Mouse (Mus musculus) midbrain, embryonic 12.5 days (tissue): Measurements from ENCODE around the gene Spcs2. TPM values are rescaled to one million over a fixed set of nuclear protein-coding genes. Genes with fewer than 3 reads are reported as not detected.

Experiments
- ATAC-seq: fragments of 200-750 bp; cut with Nextera tagmentation; 2 replicates; pipeline ENCODE4 v1.8.0; 2017; ENCODE audit warnings: low read depth, moderate TSS enrichment, moderate library complexity; ENCODE audit not compliant: low FRiP score
- H3K27ac ChIP-seq: fragments of 300-500 bp; sonication (generic); replicated peaks from 2 replicates; pipeline ENCODE4 v1.5.1; 2016; ENCODE audit warnings: mild to moderate bottlenecking
- H3K27me3 ChIP-seq: fragments of 300-500 bp; sonication (generic); 2 replicates; pipeline ENCODE4 v1.6.1; 2016; ENCODE audit warnings: mild to moderate bottlenecking
- H3K36me3 ChIP-seq: fragments of 300-500 bp; sonication (generic); 2 replicates; pipeline ENCODE4 v1.6.1; 2016
- H3K4me1 ChIP-seq: fragments of 300-500 bp; sonication (generic); 2 replicates; pipeline ENCODE4 v1.6.1; 2016
- H3K4me2 ChIP-seq: fragments of 300-500 bp; sonication (generic); replicated peaks from 2 replicates; pipeline ENCODE4 v1.6.1; 2016; ENCODE audit warnings: mild to moderate bottlenecking, moderate library complexity
- H3K4me3 ChIP-seq: fragments of 300-500 bp; sonication (generic); 2 replicates; pipeline ENCODE4 v1.5.1; 2016; ENCODE audit warnings: mild to moderate bottlenecking
- H3K9ac ChIP-seq: fragments of 300-500 bp; sonication (generic); replicated peaks from 2 replicates; pipeline ENCODE4 v1.6.1; 2016; ENCODE audit warnings: mild to moderate bottlenecking, moderate library complexity
- H3K9me3 ChIP-seq: fragments of 300-500 bp; sonication (generic); 2 replicates; pipeline ENCODE4 v1.6.1; 2016; ENCODE audit warnings: mild to moderate bottlenecking
- WGBS: fragments of 180-500 bp; shearing (Covaris S2); methylation state at CpG from one replicate; pipeline ENCODE4 v1.1.7; 2016; 5-methylcytosine and 5-hydroxymethylcytosine counted together
- polyA plus RNA-seq: library from polyadenylated mRNA; unstranded; fragments of >200 nt; fragmentation: Nextera tagmentation; extraction: Ambion mirVana; gene quantifications from 2 replicates; pipeline ENCODE4 v1.2.1, GENCODE M21; 2016

The Spcs2 gene
- polyA plus RNA-seq, 1 experiment from 2014 or later = 326 TPM

GRCm38 (mm10) chr7:99836781-99837180 is 26.5 kb downstream of the Spcs2 start:
- 70% methylated on average over 4 of the region's 4 CpGs for WGBS
- Histone ChIP-seq H3K36me3 (peaks cover 56% of the 10 kb centered on the region), H3K4me1 (no peaks in the 10 kb centered on the region), H3K9ac (no peak overlapping the region), H3K27ac (no peak overlapping the region), H3K9me3 (no peaks in the 10 kb centered on the region), H3K27me3 (no peaks in the 10 kb centered on the region), H3K4me3 (no peak overlapping the region), H3K4me2 (no peak overlapping the region)
- no peak for ATAC-seq

- WGBS = 90% methylated on average over 5 of the region's 5 CpGs
- H3K4me1 ChIP-seq = no peaks in the 10 kb centered on the region
- no peaks in the 10 kb centered on the region for H3K9me3 ChIP-seq
- H3K27me3 ChIP-seq = no peaks in the 10 kb centered on the region
- no peak overlapping the region for H3K27ac ChIP-seq
- no peak for ATAC-seq
- H3K36me3 ChIP-seq = peaks cover 32% of the 10 kb centered on the region
- no peak overlapping the region for H3K4me2 ChIP-seq
- H3K4me3 ChIP-seq = no peak overlapping the region
- H3K9ac ChIP-seq = no peak overlapping the region
Measured at GRCm38 (mm10) chr7:99834314-99834853, 28.9 kb downstream of the Spcs2 start.

GRCm38 (mm10) chr7:99833846-99834222 is 29.4 kb downstream of the Spcs2 start:
- Histone ChIP-seq H3K4me1 (no peaks in the 10 kb centered on the region), H3K4me2 (no peak overlapping the region), H3K36me3 (peaks cover 29% of the 10 kb centered on the region), H3K27me3 (no peaks in the 10 kb centered on the region), H3K27ac (no peak overlapping the region), H3K9me3 (no peaks in the 10 kb centered on the region), H3K4me3 (no peak overlapping the region), H3K9ac (no peak overlapping the region)
- ATAC-seq = no peak
- WGBS = 86% methylated on average over 2 of the region's 2 CpGs

- Histone ChIP-seq H3K36me3 (peaks cover 24% of the 10 kb centered on the region), H3K4me3 (no peak overlapping the region), H3K27me3 (no peaks in the 10 kb centered on the region), H3K4me1 (0 out of 2 replicates have a peak, but pooled peaks cover 2% of the 10 kb centered on the region), H3K27ac (no peak overlapping the region), H3K4me2 (no peak overlapping the region), H3K9me3 (no peaks in the 10 kb centered on the region), H3K9ac (no peak overlapping the region)
- 90% methylated on average over 5 of the region's 5 CpGs for WGBS
- no peak for ATAC-seq
Measured at GRCm38 (mm10) chr7:99833115-99833845, 30.0 kb downstream of the Spcs2 start.

GRCm38 (mm10) chr7:99828083-99828570 is 35.1 kb downstream of the Spcs2 start, which contains the start of gene Neu3:
Gene Neu3 (minus strand): TSS chr7:99828417.
- Histone ChIP-seq H3K4me2 (peak within 1 kb of the TSS; percentile 67), H3K27me3 (no peaks in the 10 kb centered on the region; the same call in 1 of the 2 replicates), H3K36me3 (no peaks in the 10 kb centered on the region), H3K4me3 (peak within 1 kb of the TSS; percentile 47), H3K9ac (peak within 1 kb of the TSS; percentile 57), H3K27ac (peak within 1 kb of the TSS; percentile 22; the same call in 1 of the 2 replicates), H3K9me3 (no peaks in the 10 kb centered on the region), H3K4me1 (peaks cover 8% of the 10 kb centered on the region; the same call in 1 of the 2 replicates)
- peak; percentile 93 for ATAC-seq
- WGBS = 0% methylated on average over 26 of the region's 26 CpGs

- Histone ChIP-seq H3K9me3 (no peaks in the 10 kb centered on the region), H3K9ac (no peak overlapping the region), H3K27me3 (no peaks in the 10 kb centered on the region; the same call in 1 of the 2 replicates), H3K27ac (no peak overlapping the region), H3K4me3 (no peak overlapping the region), H3K4me2 (no peak overlapping the region), H3K4me1 (peaks cover 8% of the 10 kb centered on the region; the same call in 1 of the 2 replicates), H3K36me3 (no peaks in the 10 kb centered on the region)
- 76% methylated on average over 6 of the region's 6 CpGs for WGBS
- no peak for ATAC-seq
Measured at GRCm38 (mm10) chr7:99826096-99826495, 37.2 kb downstream of the Spcs2 start.

- H3K27ac ChIP-seq = no peak overlapping the region
- peaks cover 8% of the 10 kb centered on the region; the same call in 1 of the 2 replicates for H3K4me1 ChIP-seq
- no peak overlapping the region for H3K4me2 ChIP-seq
- H3K9me3 ChIP-seq = no peaks in the 10 kb centered on the region
- ATAC-seq = no peak
- H3K4me3 ChIP-seq = no peak overlapping the region
- no peaks in the 10 kb centered on the region; the same call in 1 of the 2 replicates for H3K27me3 ChIP-seq
- 89% methylated on average over 9 of the region's 9 CpGs for WGBS
- H3K9ac ChIP-seq = no peak overlapping the region
- H3K36me3 ChIP-seq = no peaks in the 10 kb centered on the region
Measured at GRCm38 (mm10) chr7:99825511-99825910, 37.8 kb downstream of the Spcs2 start.

GRCm38 (mm10) chr7:99824649-99825483 is 38.4 kb downstream of the Spcs2 start:
- no peak for ATAC-seq
- peaks cover 8% of the 10 kb centered on the region; the same call in 1 of the 2 replicates for H3K4me1 ChIP-seq
- no peaks in the 10 kb centered on the region; the same call in 1 of the 2 replicates for H3K27me3 ChIP-seq
- H3K9me3 ChIP-seq = no peaks in the 10 kb centered on the region
- no peak overlapping the region for H3K4me3 ChIP-seq
- no peak overlapping the region for H3K9ac ChIP-seq
- no peak overlapping the region for H3K4me2 ChIP-seq
- H3K27ac ChIP-seq = no peak overlapping the region
- WGBS = 87% methylated on average over 16 of the region's 16 CpGs
- no peaks in the 10 kb centered on the region for H3K36me3 ChIP-seq

- Histone ChIP-seq H3K36me3 (no peaks in the 10 kb centered on the region), H3K4me2 (no peak overlapping the region), H3K4me3 (no peak overlapping the region), H3K27me3 (no peaks in the 10 kb centered on the region; the same call in 1 of the 2 replicates), H3K27ac (no peak overlapping the region), H3K9me3 (no peaks in the 10 kb centered on the region), H3K9ac (no peak overlapping the region), H3K4me1 (peaks cover 5% of the 10 kb centered on the region; the same call in 1 of the 2 replicates)
- WGBS = 86% methylated on average over 10 of the region's 10 CpGs
- ATAC-seq = no peak
Measured at GRCm38 (mm10) chr7:99823045-99823663, 40.1 kb downstream of the Spcs2 start.

GRCm38 (mm10) chr7:99822426-99822825 is 40.8 kb downstream of the Spcs2 start:
- H3K4me2 ChIP-seq = no peak overlapping the region
- no peaks in the 10 kb centered on the region for H3K9me3 ChIP-seq
- no peak for ATAC-seq
- WGBS = 90% methylated on average over 5 of the region's 5 CpGs
- no peaks in the 10 kb centered on the region; the same call in 1 of the 2 replicates for H3K27me3 ChIP-seq
- no peaks in the 10 kb centered on the region for H3K4me1 ChIP-seq
- H3K27ac ChIP-seq = no peak overlapping the region
- no peak overlapping the region for H3K9ac ChIP-seq
- no peak overlapping the region for H3K4me3 ChIP-seq
- H3K36me3 ChIP-seq = no peaks in the 10 kb centered on the region

GRCm38 (mm10) chr7:99821953-99822352 is 41.3 kb downstream of the Spcs2 start:
- H3K9ac ChIP-seq = no peak overlapping the region
- no peak overlapping the region for H3K4me2 ChIP-seq
- H3K4me3 ChIP-seq = no peak overlapping the region
- no peaks in the 10 kb centered on the region for H3K9me3 ChIP-seq
- no peak overlapping the region for H3K27ac ChIP-seq
- H3K36me3 ChIP-seq = no peaks in the 10 kb centered on the region
- H3K4me1 ChIP-seq = no peaks in the 10 kb centered on the region
- no peak for ATAC-seq
- H3K27me3 ChIP-seq = no peaks in the 10 kb centered on the region; the same call in 1 of the 2 replicates
- 91% methylated on average over 2 of the region's 2 CpGs for WGBS
